Mouse (Mus musculus): Measurements from ENCODE around the gene Chst3. TPM values are rescaled to one million over a fixed set of nuclear protein-coding genes. Genes with fewer than 3 reads are reported as not detected.
"Not testable (repeated sequence)": the region's sequence is repeated elsewhere in the genome, so short reads cannot be mapped to it uniquely, and the experiment has no call there.

Chst3 gene
- polyA plus RNA-seq, 1 experiment from 2014 or later = 3.7 TPM

GRCm38 (mm10) chr10:60186191-60186945, 32.7 kb downstream of the Chst3 start:
- WGBS = 90% methylated on average over 44 of the region's 44 CpGs
- peaks cover 5% of the 10 kb centered on the region for H3K4me1 ChIP-seq
- H3K4me3 ChIP-seq = no peak overlapping the region
- no peak overlapping the region for H3K9ac ChIP-seq
- no peak for ATAC-seq (ENCODE audit: low FRiP score)
- H3K27ac ChIP-seq = no peak overlapping the region
- peaks cover 29% of the 10 kb centered on the region for H3K36me3 ChIP-seq
- H3K27me3 ChIP-seq = peaks cover 7% of the 10 kb centered on the region
- H3K4me2 ChIP-seq (replicated peaks) = no peak overlapping the region
- H3K9me3 ChIP-seq (replicated peaks) = no peaks in the 10 kb centered on the region

DNA sequence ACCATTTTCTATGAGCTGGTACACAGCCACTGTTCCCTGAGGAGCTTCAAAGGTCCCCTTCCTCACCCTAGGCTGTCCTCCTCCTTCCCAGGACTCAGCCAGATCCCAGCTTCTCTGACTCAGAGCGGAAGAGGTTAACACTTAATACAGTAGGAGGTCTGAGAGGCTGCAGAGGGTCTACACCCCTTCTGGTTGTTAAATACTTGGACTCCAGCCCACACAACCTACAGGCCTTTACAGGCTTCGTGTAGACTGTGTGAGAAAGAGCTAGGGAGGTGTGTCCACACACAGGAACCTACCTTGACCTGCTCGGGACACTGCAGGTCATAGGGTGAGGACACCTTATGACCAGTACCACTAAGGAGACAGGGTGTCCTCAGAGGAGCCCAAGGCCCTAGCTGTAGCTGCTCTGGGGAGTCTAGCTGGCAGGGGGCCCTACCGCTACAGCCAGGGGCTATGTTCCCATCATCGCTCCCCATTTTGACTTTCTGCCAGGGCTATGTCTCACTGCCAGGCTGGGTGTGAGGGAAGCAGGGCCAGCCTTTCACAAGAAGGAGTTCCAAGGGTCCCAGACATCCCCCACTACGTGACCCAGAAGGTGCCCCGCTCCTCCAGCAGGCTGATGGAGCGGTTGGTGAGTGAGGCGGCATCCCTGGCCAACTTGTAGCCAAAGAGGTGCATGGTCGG, 33.9 kb downstream of the Chst3 start:
- Histone ChIP-seq H3K9ac (no peak overlapping the region), H3K36me3 (peaks cover 29% of the 10 kb centered on the region), H3K27ac (no peak overlapping the region), H3K4me1 (peaks cover 3% of the 10 kb centered on the region; the same call in 1 of the 2 replicates), H3K4me2 (replicated peaks) (no peak overlapping the region), H3K4me3 (no peak overlapping the region), H3K9me3 (replicated peaks) (no peaks in the 10 kb centered on the region), H3K27me3 (no peaks in the 10 kb centered on the region)
- 85% methylated on average over 10 of the region's 10 CpGs for WGBS
- ATAC-seq (ENCODE audit: low FRiP score) = no peak

GRCm38 (mm10) chr10:60175306-60175705, 43.8 kb downstream of the Chst3 start:
- WGBS = 92% methylated on average over 9 of the region's 9 CpGs
- H3K27ac ChIP-seq; H3K4me2 ChIP-seq (replicated peaks); ATAC-seq (ENCODE audit: low FRiP score); H3K4me1 ChIP-seq; H3K9ac ChIP-seq; H3K9me3 ChIP-seq (replicated peaks); H3K36me3 ChIP-seq; H3K27me3 ChIP-seq; H3K4me3 ChIP-seq: not testable (repeated sequence)

GRCm38 (mm10) chr10:60174506-60174905, 44.6 kb downstream of the Chst3 start:
- Histone ChIP-seq H3K4me3 (no peak overlapping the region), H3K4me2 (replicated peaks) (no peak overlapping the region), H3K9me3 (replicated peaks) (no peaks in the 10 kb centered on the region), H3K9ac (no peak overlapping the region), H3K27ac (no peak overlapping the region), H3K4me1 (no peaks in the 10 kb centered on the region), H3K27me3 (no peaks in the 10 kb centered on the region), H3K36me3 (no peaks in the 10 kb centered on the region)
- ATAC-seq (ENCODE audit: low FRiP score) = no peak
- 64% methylated on average over 3 of the region's 3 CpGs for WGBS

DNA sequence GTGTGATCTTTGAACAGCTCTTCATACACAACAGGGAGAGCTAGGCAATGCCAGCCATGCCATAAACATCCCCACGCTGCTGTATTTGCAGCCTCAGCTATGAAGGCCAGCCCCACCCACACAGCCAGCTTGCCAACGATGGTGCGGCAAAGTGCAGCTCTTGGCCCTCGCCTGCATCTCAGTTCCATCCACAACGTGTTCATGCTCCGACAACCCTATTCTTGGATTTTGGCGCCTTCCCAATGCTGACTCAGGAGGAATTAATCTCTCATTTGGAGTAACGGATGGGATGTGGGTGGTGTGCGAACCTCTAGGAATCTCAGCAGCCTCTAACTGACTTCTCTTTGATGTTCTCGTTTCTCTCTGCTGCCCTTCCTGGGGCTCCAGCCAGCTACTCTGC, 46.0 kb downstream of the Chst3 start:
- Histone ChIP-seq H3K4me2 (replicated peaks) (no peak overlapping the region), H3K9ac (no peak overlapping the region), H3K27ac (no peak overlapping the region), H3K9me3 (replicated peaks) (no peaks in the 10 kb centered on the region), H3K27me3 (no peaks in the 10 kb centered on the region), H3K4me3 (no peak overlapping the region), H3K36me3 (no peaks in the 10 kb centered on the region), H3K4me1 (no peaks in the 10 kb centered on the region)
- no peak for ATAC-seq (ENCODE audit: low FRiP score)
- WGBS = 76% methylated on average over 10 of the region's 10 CpGs

DNA sequence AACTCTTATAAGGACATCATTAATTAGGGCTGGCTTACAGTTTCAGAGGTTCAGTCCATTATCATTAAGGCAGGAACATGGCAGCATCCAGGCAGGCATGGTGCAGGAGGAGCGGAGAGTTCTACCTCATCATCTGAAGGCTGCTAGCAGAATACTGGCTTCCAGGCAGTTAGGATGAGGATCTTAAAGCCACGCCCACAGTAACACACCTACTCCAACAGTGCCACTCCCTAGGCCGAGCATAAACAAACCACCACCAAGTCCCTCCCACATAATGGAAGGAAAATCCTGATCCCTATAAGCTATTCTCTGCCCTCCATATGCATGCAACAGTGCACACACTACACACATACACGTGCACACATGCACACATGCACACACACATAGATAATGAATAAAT, 46.8 kb downstream of the Chst3 start:
- H3K27me3 ChIP-seq = no peaks in the 10 kb centered on the region
- H3K9me3 ChIP-seq (replicated peaks) = no peaks in the 10 kb centered on the region
- no peak overlapping the region for H3K4me3 ChIP-seq
- no peak overlapping the region for H3K27ac ChIP-seq
- WGBS = 95% methylated on average over 4 of the region's 4 CpGs
- no peak overlapping the region for H3K9ac ChIP-seq
- H3K4me1 ChIP-seq = no peaks in the 10 kb centered on the region
- no peak for ATAC-seq (ENCODE audit: low FRiP score)
- H3K36me3 ChIP-seq = no peaks in the 10 kb centered on the region
- no peak overlapping the region for H3K4me2 ChIP-seq (replicated peaks)

- Histone ChIP-seq H3K4me1 (no peaks in the 10 kb centered on the region), H3K4me2 (replicated peaks) (no peak overlapping the region), H3K27me3 (no peaks in the 10 kb centered on the region), H3K27ac (no peak overlapping the region), H3K4me3 (no peak overlapping the region), H3K9ac (no peak overlapping the region), H3K36me3 (no peaks in the 10 kb centered on the region), H3K9me3 (replicated peaks) (no peaks in the 10 kb centered on the region)
- WGBS = 95% methylated on average over 5 of the region's 5 CpGs
- ATAC-seq (ENCODE audit: low FRiP score) = no peak
These were observed 47.7 kb downstream of the Chst3 start for GRCm38 (mm10) chr10:60171368-60171767.

GRCm38 (mm10) chr10:60170326-60171089, 48.6 kb downstream of the Chst3 start:
- H3K4me3 ChIP-seq = no peak overlapping the region
- no peaks in the 10 kb centered on the region for H3K27me3 ChIP-seq
- no peak overlapping the region for H3K27ac ChIP-seq
- H3K4me1 ChIP-seq = no peaks in the 10 kb centered on the region
- no peak overlapping the region for H3K4me2 ChIP-seq (replicated peaks)
- H3K9me3 ChIP-seq (replicated peaks) = no peaks in the 10 kb centered on the region
- WGBS = 79% methylated on average over 10 of the region's 10 CpGs
- no peak overlapping the region for H3K9ac ChIP-seq
- no peak for ATAC-seq (ENCODE audit: low FRiP score)
- H3K36me3 ChIP-seq = no peaks in the 10 kb centered on the region

DNA sequence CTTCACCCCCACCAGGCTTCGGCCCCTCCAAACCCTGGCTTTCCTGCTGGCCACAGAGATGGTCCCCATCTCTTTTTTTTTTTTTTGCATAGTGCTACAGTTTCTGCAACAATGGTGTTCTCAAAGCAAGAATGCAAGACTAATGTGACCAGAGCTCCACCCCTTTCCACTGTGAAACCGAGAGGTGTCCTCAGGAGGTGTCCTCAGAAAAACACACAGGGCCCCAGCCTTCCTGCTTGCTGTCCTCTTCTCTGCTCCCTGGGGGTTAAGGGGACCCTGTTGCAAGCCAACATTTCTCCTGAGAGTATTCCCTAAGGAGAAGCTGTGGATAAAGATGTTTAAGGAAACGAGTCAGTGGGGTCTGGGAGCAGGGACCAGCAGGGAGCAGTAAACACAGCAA, 50.1 kb downstream of the Chst3 start:
- Histone ChIP-seq H3K4me2 (replicated peaks) (no peak overlapping the region), H3K36me3 (no peaks in the 10 kb centered on the region), H3K27ac (no peak overlapping the region), H3K9ac (no peak overlapping the region), H3K9me3 (replicated peaks) (no peaks in the 10 kb centered on the region), H3K27me3 (no peaks in the 10 kb centered on the region), H3K4me3 (no peak overlapping the region), H3K4me1 (no peaks in the 10 kb centered on the region)
- WGBS = 50% methylated on average over 3 of the region's 3 CpGs
- no peak for ATAC-seq (ENCODE audit: low FRiP score)

- Histone ChIP-seq H3K4me3 (no peak overlapping the region), H3K4me1 (no peaks in the 10 kb centered on the region), H3K4me2 (replicated peaks) (no peak overlapping the region), H3K27ac (no peak overlapping the region), H3K9me3 (replicated peaks) (no peaks in the 10 kb centered on the region), H3K27me3 (no peaks in the 10 kb centered on the region), H3K9ac (no peak overlapping the region), H3K36me3 (no peaks in the 10 kb centered on the region)
- WGBS = 83% methylated on average over 2 of the region's 2 CpGs
- ATAC-seq (ENCODE audit: low FRiP score) = no peak
These were observed 50.8 kb downstream of the Chst3 start for GRCm38 (mm10) chr10:60168306-60168705.

DNA sequence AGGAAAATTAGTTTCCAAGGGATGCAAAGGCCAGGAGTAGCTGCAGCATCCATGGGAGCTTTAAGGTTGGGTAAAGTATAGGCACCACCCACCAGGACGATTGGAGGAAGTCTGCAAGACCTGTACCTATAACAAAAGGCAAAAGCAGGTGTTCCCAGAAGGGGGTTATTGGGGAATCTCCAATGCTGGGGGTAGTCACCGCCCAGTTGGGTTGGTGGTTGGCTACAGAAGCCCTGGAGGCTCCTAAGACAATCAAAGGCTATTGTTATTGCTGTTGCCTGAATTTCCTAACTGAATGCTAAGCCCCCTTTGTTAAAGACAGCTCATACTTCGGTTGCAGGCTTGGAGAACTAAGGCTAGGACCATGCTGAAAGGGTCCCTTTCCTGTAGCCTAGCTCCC, 53.0 kb downstream of the Chst3 start:
- no peak for ATAC-seq (ENCODE audit: low FRiP score)
- Histone ChIP-seq H3K9me3 (replicated peaks) (no peaks in the 10 kb centered on the region), H3K4me2 (replicated peaks) (no peak overlapping the region), H3K27ac (no peak overlapping the region), H3K36me3 (no peaks in the 10 kb centered on the region), H3K9ac (no peak overlapping the region), H3K27me3 (no peaks in the 10 kb centered on the region), H3K4me3 (no peak overlapping the region), H3K4me1 (no peaks in the 10 kb centered on the region)
- WGBS = 16% methylated on average over 3 of the region's 3 CpGs

DNA sequence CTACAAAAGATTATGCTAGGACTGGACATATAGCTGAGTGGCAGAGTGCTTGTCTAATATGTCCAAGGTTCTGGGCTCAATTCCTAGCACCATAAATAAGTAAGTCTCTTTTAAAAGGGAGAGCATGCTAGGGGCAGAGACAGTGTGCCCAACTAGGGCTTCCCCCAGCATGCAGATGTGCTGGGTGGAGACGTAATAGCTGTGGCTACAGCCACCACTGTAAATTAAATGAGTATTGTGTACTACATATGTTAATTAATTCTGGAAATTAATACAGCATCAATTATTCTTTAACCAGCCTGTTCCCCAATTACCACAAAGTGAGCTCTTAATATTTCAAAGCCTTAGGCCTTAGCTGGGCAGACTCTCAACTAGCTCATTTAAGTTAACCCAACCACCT, 54.2 kb downstream of the Chst3 start:
- Histone ChIP-seq H3K27ac (no peak overlapping the region), H3K4me1 (no peaks in the 10 kb centered on the region), H3K4me2 (replicated peaks) (no peak overlapping the region), H3K4me3 (no peak overlapping the region), H3K36me3 (no peaks in the 10 kb centered on the region), H3K9ac (no peak overlapping the region), H3K9me3 (replicated peaks) (no peaks in the 10 kb centered on the region), H3K27me3 (no peaks in the 10 kb centered on the region)
- 79% methylated on average over 1 of the region's 1 CpGs for WGBS
- ATAC-seq (ENCODE audit: low FRiP score) = no peak
